Mouse (Mus musculus): ENCODE results near the gene Chn2.

DNA sequence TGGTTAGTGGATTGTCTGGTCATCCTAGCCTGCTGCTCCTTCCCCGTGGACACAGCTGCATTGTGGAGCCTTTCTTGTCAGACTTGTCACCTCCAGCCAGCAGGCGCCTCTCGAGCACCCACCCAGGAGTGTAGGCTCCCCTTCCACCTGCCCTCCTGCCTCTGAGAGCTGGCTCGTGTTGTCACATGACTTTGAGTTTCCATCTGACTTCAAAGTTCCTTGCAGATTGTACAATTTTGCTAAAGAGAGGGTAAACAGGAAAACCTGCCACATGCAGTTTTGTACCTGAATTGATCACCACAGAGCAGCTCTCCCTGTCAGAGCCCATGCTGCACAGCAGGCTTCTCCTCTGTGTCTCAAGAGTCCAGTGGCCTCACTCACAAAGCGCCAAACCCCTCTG is 177.2 kb downstream of the Chn2 start:
- TF ChIP-seq CTCF (IDR thresholded peaks at IDR 0.05; ENCODE audit: insufficient read depth, low read length): no peak
- no peak for TF ChIP-seq POLR2A (IDR thresholded peaks at IDR 0.05; ENCODE audit: borderline replicate concordance, extremely low read depth, low read depth, low read length)

Measured in lung, adult 2 months (tissue).